Mouse (Mus musculus) lung, postnatal 4 days (tissue): Measurements from ENCODE around the gene Tmc7.

Experiments
- DNase-seq, 2 experiments: peaks; one replicate each; pipeline ENCODE4 v3.0.0; 2021

Tmc7 gene

GRCm38 (mm10) chr7:118584926-118585325 is 390 bp upstream of the Tmc7 start:
- DNase-seq: no peak

- DNase-seq: no peak
Measured at GRCm38 (mm10) chr7:118583821-118584220, 715 bp downstream of the Tmc7 start.

- DNase-seq: no peak
Measured at GRCm38 (mm10) chr7:118579938-118580337, 4.6 kb downstream of the Tmc7 start.

GRCm38 (mm10) chr7:118578269-118578668 is 6.3 kb downstream of the Tmc7 start:
- DNase-seq: no peak

- peak in 1 of 2 experiments; percentile 29 for DNase-seq
Measured at GRCm38 (mm10) chr7:118572039-118572438, 12.5 kb downstream of the Tmc7 start.

GRCm38 (mm10) chr7:118571350-118571749 is 13.2 kb downstream of the Tmc7 start:
- DNase-seq: no peak

GRCm38 (mm10) chr7:118569121-118569543 is 15.4 kb downstream of the Tmc7 start:
- DNase-seq: no peak

GRCm38 (mm10) chr7:118554290-118554689 is 30.2 kb downstream of the Tmc7 start:
- DNase-seq: no peak

GRCm38 (mm10) chr7:118553881-118554280 is 30.7 kb downstream of the Tmc7 start:
- peak in 1 of 2 experiments; percentile 31 for DNase-seq

- no peak for DNase-seq
Measured at GRCm38 (mm10) chr7:118547451-118547850, 37.1 kb downstream of the Tmc7 start.

GRCm38 (mm10) chr7:118544128-118544527 is 40.4 kb downstream of the Tmc7 start:
- no peak for DNase-seq

- DNase-seq: peak in 1 of 2 experiments; percentile 38
Measured at GRCm38 (mm10) chr7:118535076-118535475, 49.5 kb downstream of the Tmc7 start.

- DNase-seq: no peak
Measured at GRCm38 (mm10) chr7:118534326-118534725, 50.2 kb downstream of the Tmc7 start.

GRCm38 (mm10) chr7:118533178-118533578 is 51.4 kb downstream of the Tmc7 start, which contains the start of gene Coq7:
Coq7 (minus strand) TSS chr7:118533356.
- peak; percentile 95 to 96 for DNase-seq

GRCm38 (mm10) chr7:118532519-118533177 is 51.9 kb downstream of the Tmc7 start:
- peak; percentile 95 to 96 for DNase-seq

- no peak for DNase-seq
Measured at GRCm38 (mm10) chr7:118526967-118527366, 57.6 kb downstream of the Tmc7 start.

GRCm38 (mm10) chr7:118522077-118522476 is 62.5 kb downstream of the Tmc7 start:
- no peak for DNase-seq

- peak in 1 of 2 experiments; percentile 67 for DNase-seq
Measured at GRCm38 (mm10) chr7:118519661-118520060, 64.9 kb downstream of the Tmc7 start.

- peak; percentile 86 to 90 for DNase-seq
Measured at GRCm38 (mm10) chr7:118518687-118519086, 65.8 kb downstream of the Tmc7 start.

GRCm38 (mm10) chr7:118517819-118518218 is 66.7 kb downstream of the Tmc7 start:
- peak; percentile 56 to 64 for DNase-seq

GRCm38 (mm10) chr7:118508556-118508955 is 76.0 kb downstream of the Tmc7 start:
- DNase-seq: no peak

GRCm38 (mm10) chr7:118503844-118504243 is 80.7 kb downstream of the Tmc7 start:
- no peak for DNase-seq

- DNase-seq: no peak
Measured at GRCm38 (mm10) chr7:118502333-118502732, 82.2 kb downstream of the Tmc7 start.

- no peak for DNase-seq
Measured at GRCm38 (mm10) chr7:118499784-118500435, 84.6 kb downstream of the Tmc7 start.
